Mouse (Mus musculus) lung, adult 2 months (tissue): ENCODE data around the gene Myo3b. TPM values are rescaled to one million over a fixed set of nuclear protein-coding genes. Genes with fewer than 3 reads are reported as not detected.

Source experiments
- DNase-seq: peaks from one replicate; pipeline ENCODE4 v3.0.0; 2022
- H3K4me1 ChIP-seq: fragments of 200-500 bp; 2 replicates; pipeline ENCODE4 v1.6.1; 2011; ENCODE audit warnings: low read length; ENCODE audit not compliant: control insufficient read depth, insufficient read depth
- H3K4me3 ChIP-seq: fragments of 200-500 bp; replicated peaks from 2 replicates; pipeline ENCODE3; 2011; ENCODE audit warnings: low read depth, mild to moderate bottlenecking, control low read depth, low read length; ENCODE audit errors: extremely low read depth
- CTCF ChIP-seq: fragments of 200-500 bp; IDR thresholded peaks from 2 replicates; pipeline ENCODE4 v1.5.1; 2011; ENCODE audit warnings: mild to moderate bottlenecking, low read length, control low read depth; ENCODE audit not compliant: insufficient read depth
- POLR2A ChIP-seq: fragments of 200-500 bp; IDR thresholded peaks from 2 replicates; pipeline ENCODE4 v1.6.1; 2011; ENCODE audit warnings: low read depth, mild to moderate bottlenecking, control low read depth, low read length, borderline replicate concordance; ENCODE audit errors: extremely low read depth
- whole genome bisulfite sequencing: fragments of 180-500 bp; shearing (Covaris S2); methylation state at CpG from one replicate; pipeline ENCODE4 v1.1.7; 2018; 5-methylcytosine and 5-hydroxymethylcytosine counted together
- polyA plus RNA-seq: library from polyadenylated mRNA; depleted of rRNA; stranded (reverse); fragments of >200 nt; gene quantifications from 2 replicates; pipeline ENCODE4 v1.2.3, GENCODE M21; 2012

The Myo3b gene
- polyA plus RNA-seq, 1 experiment = 0.19 TPM

DNA sequence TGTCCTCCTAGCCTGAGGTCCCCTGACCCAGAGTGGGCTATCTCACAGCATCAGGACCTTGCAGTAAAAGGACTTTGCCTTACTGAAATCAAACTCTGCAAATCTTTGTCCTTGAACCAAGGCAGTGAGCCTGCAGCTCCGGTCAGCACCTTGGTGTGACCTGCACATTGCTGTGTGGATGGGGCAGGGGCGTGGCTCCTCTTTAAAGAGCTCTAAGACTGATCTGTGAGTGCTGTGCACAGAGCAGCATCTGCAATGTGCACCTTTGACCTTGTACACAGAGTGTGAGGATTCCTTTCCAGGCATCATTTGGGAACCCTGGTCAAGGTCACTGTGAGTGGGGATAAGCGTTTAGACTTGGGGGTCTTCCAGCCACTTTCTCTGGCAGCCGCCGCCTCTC, 55.5 kb downstream of the Myo3b start:
- H3K4me3 ChIP-seq = no peak overlapping the region
- no peaks in the 10 kb centered on the region for H3K4me1 ChIP-seq
- no peak for DNase-seq
- WGBS = 45% methylated on average over 5 of the region's 5 CpGs
- no peak for TF ChIP-seq CTCF
- TF ChIP-seq POLR2A = no peak

DNA sequence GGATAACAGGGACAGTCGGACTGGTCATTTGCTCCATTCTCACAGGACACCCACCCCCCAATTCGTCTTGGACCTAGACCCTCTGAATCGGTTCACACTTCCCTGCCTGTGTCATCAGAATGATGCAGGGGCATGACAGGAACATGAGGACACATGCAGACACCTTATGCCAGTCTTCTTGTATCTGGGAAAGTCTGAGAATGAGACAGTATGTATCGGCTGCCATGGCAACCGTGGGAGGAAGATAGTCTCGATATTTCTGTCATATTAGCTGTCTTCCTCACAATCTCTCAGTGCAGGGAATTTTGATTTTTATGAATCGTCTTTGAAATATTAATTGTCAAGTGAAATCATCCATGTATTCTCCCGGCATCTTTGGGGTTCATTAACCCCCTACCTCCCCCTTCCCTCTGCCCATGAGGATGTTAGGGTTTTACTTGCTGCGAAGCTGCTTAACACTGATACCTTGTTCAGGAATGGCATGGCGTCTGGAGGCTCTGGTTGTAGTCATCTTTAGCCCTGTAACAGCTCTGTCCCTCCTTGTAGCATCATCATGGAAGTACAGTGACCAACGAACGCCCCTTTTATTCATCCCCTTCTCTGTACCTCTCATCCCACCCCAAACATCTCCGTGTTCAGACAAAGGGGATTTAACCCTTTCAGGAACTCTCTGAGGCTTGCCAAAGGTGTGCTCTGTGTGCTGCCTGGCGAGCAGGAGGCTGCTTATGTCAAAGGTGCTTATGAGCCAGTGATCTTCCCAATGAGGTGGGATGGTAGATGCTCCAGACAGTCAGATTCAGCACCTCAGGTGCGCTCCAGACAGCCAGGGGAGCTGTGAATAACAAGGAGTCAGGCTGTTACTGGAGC, 58.5 kb downstream of the Myo3b start:
- TF ChIP-seq POLR2A (no peak), CTCF (no peak)
- Histone ChIP-seq H3K4me3 (no peak overlapping the region), H3K4me1 (no peaks in the 10 kb centered on the region)
- DNase-seq = no peak
- WGBS = 70% methylated on average over 15 of the region's 15 CpGs

GRCm38 (mm10) chr2:70099459-70099858, 60.5 kb downstream of the Myo3b start:
- Histone ChIP-seq H3K4me1 (no peaks in the 10 kb centered on the region), H3K4me3 (no peak overlapping the region)
- DNase-seq = no peak
- WGBS = 57% methylated on average over 4 of the region's 4 CpGs
- TF ChIP-seq POLR2A (no peak), CTCF (no peak)

DNA sequence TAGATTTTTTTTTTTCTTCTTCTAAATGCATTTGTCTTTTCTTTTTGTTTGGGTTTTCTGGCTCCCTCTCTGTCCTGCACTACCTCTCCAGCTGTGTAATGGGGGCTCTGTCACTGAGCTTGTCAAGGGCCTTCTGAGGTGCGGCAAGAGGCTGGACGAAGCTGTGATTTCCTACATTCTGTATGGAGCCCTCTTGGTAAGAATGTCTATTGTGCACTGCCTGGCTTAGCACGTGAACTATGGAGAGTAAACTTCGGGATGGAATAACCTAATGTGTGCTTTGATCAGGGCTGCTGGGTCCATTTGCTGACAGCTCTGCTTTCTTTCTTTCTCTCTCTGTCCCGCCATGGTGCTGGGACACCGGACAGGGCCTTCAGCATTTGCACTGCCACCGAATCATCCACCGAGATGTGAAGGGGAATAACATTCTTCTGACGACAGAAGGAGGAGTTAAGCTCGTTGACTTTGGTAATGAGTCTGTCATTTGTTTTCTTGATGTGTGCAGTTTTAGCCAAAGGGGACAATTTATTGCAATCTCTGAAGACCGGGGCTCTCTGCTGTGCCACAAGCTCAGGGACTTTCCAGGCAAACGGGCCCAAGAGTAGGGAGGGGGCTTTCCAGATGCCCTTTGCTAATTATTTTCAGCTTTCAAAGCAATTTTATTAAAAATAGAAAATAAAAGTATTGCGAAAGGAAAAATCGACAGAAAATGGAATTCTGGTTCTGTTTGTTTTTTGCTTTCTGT, 66.5 kb downstream of the Myo3b start:
- DNase-seq = no peak
- TF ChIP-seq POLR2A = no peak
- TF ChIP-seq CTCF = no peak
- Histone ChIP-seq H3K4me3 (no peak overlapping the region), H3K4me1 (no peaks in the 10 kb centered on the region)
- 60% methylated on average over 14 of the region's 14 CpGs for WGBS

DNA sequence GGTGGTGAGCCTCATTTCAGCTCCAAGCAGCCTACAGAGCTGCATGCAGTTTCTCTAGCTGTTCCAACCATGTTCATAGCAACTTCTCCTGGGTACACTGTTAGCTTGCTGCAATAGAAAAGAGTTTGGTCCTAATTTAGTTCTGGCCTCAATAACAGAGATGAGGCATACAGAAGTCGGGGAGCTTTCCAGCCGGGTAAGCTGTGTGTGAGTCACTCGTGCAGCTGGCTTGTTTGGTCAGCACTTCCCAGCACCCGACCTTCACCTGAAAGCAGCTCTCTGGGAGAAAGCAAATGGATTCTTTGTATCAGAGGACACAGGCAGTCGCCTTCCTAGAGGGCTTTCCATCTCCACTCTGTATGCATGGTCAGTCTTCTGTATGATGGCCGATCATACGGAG, 70.1 kb downstream of the Myo3b start:
- TF ChIP-seq CTCF (no peak), POLR2A (no peak)
- 49% methylated on average over 7 of the region's 7 CpGs for WGBS
- no peak for DNase-seq
- H3K4me3 ChIP-seq = no peak overlapping the region
- H3K4me1 ChIP-seq = no peaks in the 10 kb centered on the region

GRCm38 (mm10) chr2:70113798-70114782, 75.2 kb downstream of the Myo3b start:
- H3K4me1 ChIP-seq = no peaks in the 10 kb centered on the region
- WGBS = 52% methylated on average over 12 of the region's 12 CpGs
- no peak for DNase-seq
- H3K4me3 ChIP-seq = no peak overlapping the region
- no peak for TF ChIP-seq POLR2A
- TF ChIP-seq CTCF = no peak

GRCm38 (mm10) chr2:70118376-70119264, 79.7 kb downstream of the Myo3b start:
- Histone ChIP-seq H3K4me1 (no peaks in the 10 kb centered on the region), H3K4me3 (no peak overlapping the region)
- TF ChIP-seq CTCF = no peak
- no peak for TF ChIP-seq POLR2A
- no peak for DNase-seq
- WGBS = 46% methylated on average over 16 of the region's 16 CpGs

DNA sequence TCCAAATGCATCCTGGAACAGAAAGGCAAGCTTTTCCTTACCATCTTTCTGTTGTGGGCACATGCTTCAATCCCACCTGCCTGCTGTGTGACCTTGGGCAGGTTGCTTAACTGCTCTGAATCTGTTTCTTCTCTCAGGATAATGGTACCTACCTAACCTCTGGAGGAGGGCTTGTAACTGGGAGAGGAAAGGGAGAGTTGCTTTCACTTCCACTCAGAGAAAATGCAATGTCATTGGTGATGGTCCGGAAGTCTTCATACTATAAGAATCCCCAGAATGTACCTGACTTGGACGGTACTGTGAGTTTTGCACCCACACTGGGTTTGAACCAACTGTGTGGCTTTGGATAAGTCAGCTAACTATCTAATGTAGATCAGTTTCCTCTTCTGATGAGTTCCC, 80.3 kb downstream of the Myo3b start:
- no peak for DNase-seq
- TF ChIP-seq CTCF (no peak), POLR2A (no peak)
- no peak overlapping the region for H3K4me3 ChIP-seq
- 93% methylated on average over 2 of the region's 2 CpGs for WGBS
- no peaks in the 10 kb centered on the region for H3K4me1 ChIP-seq

- DNase-seq = no peak
- Histone ChIP-seq H3K4me1 (peaks cover 4% of the 10 kb centered on the region; the same call in 1 of the 2 replicates), H3K4me3 (no peak overlapping the region)
- 71% methylated on average over 10 of the region's 10 CpGs for WGBS
- TF ChIP-seq POLR2A (no peak), CTCF (no peak)
These were observed 87.4 kb downstream of the Myo3b start for GRCm38 (mm10) chr2:70126330-70126729.
